Mouse (Mus musculus) right cerebral cortex, adult 2 months (tissue): Measurements from ENCODE around the gene Tssk6.
"Not testable (repeated sequence)": the region's sequence is repeated elsewhere in the genome, so short reads cannot be mapped to it uniquely, and the experiment has no call there.

Source experiments
- DNase-seq, 2 experiments: peaks; one replicate each; pipeline ENCODE4 v3.0.0; 2021 to 2022; ENCODE audit warnings: low spot score in 2 of 2

Gene Tssk6

DNA sequence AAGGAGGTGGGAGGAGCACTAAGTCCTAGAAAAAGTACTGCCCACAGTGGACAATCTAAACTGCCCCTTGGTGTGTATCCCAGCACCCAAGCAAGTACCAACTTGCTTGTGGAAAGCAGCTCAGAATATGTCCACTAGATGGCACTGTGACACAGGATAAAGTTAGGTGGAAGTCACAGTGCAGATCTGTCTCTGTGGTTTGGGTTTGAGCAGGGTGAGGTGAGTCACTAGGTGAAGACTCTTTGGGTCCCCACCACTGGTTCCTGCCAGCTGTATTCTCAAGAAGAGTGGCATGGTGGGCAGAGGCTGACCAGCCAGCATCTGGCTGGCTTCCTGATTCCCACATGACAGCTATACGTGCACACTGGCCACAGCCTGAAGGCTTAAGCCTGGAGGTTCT is 17.0 kb downstream of the Tssk6 start:
- DNase-seq: peak; percentile 81 to 89

DNA sequence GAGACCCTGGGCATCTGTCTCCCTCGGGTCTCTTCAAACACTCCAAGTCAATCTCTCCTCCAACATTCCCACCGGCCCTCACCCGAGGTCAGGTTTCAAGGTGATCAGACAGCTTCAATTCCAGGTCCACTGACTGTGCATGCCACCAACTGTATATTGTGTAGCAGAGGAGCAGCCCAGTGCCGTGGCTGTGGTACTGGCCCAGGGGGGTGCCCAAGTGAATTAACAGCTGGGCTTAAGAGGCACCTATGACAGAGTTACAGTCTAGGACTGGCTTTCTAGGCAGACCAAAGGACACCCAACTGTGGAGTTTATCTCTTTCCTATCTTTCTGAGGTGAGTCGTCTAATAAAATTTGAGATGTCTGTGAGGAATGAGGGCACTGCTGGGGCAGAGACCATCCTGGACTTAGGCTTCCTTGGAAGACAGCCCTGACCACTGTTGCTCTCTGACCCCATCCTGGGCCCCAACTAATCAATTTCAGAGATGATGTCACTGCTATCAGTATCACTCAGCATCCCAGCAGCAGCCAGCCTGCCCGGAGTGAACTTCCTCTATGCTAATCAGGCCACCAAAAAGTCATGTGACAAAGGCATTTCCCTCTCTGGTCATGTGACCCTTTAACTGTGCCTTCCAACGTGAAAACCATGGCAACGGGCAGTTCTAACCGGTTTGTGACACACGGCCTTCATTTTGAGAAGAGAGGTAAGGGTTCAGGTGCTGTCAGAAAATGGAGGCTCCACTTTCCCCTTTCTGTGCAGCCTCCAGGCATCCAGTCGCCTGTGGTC is 18.1 kb downstream of the Tssk6 start:
- DNase-seq: no peak

DNA sequence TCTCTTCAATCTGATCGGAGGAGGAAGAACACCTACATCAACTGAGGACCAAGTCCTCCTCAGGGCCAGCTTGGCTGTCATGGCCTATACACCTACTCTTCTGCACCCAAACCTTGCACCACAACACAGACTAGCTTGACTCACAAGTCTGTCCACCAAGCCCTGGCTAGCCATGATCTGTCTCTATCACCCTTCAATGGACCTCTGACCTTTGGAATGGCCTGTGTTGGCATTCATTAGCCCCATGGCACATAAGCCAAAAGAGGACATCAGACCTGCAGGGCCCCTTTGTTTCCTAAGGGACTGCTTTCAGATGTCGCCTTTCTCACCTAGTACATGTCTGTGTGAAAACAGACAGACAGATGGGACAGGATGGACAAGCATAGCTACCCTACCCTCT is 19.2 kb downstream of the Tssk6 start:
- DNase-seq: no peak

DNA sequence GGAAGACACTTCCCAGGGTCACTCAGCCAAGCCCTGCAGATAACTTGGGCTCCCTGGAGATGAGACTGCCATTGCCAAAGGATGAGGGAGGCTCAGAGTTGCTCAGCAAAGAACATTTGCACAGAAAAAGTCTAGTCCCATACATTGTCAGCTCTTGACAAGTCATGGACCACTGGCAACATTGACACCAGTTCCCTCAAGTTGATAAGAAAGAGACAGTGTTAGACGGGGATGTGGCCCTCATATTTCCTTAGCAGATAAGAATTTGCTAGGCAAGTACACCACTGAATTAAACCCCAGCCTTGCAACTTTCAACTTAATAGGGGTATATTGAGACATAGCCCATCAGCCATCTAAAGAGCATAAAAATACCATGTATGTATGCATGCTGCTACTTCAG is 22.0 kb downstream of the Tssk6 start:
- no peak for DNase-seq

DNA sequence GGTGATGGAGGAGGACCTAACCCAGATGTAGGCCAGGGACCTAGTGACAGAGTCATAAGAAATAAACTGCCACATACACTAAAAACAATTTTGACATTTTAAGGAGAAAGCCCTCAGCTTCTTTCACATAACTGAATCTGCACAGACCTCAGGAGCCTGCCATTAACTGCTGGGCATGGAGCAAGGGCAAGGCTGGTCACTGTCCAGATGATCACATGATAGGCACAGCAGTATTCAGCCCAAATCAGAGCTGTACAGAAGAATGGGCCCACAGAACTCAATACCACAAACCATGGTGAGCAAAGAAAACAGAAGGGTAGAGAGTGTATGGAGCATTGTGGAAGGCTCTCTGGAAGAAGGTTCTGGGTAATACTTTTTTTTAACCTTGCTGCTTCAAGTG is 24.9 kb downstream of the Tssk6 start:
- no peak for DNase-seq

DNA sequence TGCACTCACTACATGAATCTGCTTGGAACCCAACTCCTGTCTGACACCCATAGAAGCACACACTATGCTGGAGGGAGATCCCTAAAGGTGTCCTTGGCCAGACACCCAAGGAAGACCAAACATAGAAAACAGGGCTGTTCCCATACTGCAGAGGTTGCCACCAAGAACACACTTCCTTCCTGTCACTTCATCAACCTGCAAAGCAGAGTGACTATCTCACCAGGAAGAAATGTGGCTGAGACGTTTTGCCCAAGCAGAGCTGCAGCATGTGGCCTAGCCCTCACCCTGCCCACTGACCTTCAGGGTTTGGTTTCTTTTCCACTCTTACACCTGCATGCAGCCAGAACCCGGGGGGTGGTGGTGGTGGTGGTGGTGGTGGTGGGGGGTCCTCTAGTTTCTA is 31.8 kb downstream of the Tssk6 start:
- DNase-seq: no peak

DNA sequence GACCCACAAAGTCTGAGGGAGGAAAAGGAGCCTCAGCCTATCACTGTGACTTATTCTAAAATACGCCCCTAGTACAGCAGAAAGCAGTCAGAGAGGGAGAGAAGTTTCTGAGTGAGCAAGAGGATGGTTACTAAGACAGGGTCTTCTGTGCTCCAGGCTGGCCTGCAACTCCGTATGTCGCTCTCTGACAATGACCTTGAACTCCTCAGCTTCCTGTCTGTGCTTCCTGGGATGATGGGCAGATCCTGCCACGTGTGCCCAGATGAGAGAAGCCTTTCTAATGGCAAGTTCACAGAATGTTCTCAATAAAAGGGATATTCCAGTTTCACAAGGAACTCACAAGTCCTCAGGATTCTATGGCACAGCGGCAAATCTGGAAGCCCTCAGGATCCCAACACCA is 32.6 kb downstream of the Tssk6 start:
- DNase-seq: no peak

DNA sequence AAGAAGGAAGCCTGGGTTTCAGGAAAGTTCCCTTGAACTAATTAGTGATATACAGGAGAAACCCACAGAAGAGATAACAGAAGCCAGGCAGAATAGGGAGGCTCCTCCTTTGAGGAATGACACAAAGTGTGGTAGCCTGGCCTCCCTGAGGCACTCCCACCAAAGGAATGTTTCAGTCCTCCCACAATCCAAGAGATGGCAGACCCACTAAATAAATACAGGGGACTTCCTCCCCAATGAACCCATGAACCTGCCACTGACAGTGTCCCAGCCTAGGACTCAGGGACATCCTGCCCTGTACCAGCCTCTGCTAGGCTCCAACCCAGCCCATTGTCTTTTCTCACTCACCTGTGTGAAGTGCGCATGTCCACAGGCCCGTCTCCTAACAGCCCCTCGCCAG is 33.4 kb downstream of the Tssk6 start:
- DNase-seq: no peak

DNA sequence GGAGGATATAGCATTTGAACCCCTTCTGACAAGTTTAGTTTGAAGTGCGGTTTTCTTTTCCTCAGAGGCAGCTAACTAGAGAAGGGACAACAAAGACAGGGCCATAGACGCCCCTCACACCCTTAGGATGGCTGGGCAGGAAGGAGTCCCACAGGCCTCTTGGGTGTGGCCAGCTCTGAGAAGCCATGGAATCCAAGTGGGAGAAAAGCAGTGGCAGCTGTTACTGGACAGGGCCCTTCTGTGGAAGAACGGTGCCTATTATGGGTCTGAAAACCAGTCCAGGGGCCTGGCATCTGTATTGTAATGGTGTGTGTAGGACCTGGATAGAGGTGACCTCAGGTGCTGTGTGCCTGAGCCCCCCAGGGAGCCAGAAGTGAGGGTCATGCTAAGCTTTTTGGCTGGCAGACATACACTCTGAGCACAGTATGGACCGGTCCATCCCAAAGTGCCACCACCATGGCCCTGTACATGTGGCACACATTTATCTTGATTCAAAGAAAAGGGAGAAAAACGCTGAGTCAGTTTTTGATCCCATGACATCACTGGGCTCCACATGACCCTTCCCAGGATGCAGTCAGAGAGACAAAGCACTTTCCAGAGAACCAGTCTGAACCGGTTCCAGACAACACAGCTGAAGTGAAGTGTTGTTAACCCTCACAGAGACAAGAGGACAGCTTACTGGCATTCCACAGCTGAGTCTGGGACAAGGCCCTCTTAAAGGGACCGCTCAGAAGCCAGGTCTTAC is 34.2 kb downstream of the Tssk6 start:
- no peak for DNase-seq

DNA sequence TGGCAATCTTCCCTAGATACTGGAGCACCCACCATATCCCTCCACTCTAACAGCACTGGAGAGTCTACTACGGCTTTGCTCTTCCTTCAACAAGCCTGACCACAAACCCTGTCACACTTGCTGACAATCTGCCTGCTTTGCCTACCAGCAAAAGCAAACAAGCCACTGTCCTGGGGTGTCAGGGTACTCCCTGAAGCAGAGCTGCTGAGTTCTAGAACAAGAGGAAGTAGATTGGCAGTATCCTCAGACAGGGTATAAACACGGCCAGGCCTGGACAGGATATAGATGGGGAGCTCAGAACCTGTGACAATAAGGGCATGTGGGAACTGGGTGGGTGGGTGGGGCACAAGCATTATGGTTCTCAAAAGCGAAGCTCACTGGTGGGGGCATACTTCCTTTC is 35.5 kb downstream of the Tssk6 start:
- no peak for DNase-seq

DNA sequence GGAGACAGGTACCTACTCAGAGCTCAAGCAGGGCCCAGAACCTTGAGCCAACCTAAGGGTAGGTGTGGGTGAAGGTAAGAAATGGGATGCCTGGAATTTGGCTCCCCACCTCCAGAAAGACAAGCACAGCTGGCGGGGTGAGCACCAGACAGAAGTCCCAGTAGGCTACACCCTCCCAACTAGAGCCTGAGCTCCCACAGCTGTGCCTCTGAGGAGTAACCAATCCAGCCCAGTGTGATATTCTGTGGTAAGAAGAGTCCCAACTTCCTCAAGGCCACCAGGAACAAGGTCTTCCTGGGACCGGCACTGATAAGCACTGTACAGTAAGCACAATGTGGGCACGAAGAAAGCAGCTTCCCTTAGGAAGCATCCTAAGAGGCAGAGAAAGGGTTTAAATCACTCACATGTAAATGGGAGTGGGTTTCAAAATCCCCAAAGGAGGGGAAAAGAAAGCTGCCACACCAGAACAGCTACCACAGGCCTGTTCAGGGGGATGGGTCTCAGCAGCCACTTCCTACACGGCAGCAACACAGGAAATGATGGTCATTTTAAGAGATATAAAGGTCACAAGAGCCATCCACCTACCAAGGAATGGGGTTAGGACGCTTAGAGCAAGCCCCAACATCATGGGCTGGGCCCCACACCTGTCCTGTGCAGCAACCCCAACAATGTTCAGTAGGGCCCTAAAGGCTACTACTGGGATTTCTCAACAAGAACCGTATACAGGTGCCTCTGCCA is 36.4 kb downstream of the Tssk6 start:
- no peak for DNase-seq

DNA sequence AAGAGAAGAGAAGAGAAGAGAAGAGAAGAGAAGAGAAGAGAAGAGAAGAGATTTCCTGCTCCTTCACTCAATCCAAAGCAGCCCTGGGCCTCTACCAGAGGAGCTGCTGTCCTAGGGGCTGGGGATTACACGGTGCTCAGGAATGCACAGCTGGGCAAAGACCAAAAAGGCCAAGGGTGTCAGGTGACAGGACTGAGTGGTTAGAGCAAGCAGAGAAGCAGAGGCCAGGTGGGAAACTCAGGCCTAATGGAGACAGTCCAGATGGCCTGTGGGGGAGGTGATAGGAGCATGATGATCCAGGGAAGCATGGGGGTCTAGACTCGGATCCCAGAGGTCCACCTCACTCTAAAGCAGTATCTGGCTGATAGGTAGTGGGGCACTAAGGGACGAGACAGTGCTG is 37.6 kb downstream of the Tssk6 start:
- no peak for DNase-seq

DNA sequence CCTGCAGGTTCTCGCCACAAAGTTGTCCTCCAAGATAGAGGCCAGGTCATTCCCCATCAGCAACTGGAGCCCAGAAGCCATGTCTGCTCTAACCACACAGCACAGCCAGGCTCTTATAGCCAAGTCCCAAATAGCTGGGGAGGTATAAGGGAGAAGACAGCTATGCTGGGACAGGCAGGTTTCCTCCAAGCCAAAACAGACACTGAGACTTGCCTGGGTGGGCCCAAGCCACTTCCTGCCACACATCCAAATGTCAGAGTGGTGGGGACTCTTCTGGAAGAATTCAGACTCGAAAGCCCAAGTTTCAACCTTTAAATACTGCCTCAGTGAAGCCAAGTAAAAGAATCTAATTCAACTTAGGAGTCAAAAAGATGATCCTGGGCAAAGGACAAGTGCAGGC is 38.4 kb downstream of the Tssk6 start:
- DNase-seq: no peak

DNA sequence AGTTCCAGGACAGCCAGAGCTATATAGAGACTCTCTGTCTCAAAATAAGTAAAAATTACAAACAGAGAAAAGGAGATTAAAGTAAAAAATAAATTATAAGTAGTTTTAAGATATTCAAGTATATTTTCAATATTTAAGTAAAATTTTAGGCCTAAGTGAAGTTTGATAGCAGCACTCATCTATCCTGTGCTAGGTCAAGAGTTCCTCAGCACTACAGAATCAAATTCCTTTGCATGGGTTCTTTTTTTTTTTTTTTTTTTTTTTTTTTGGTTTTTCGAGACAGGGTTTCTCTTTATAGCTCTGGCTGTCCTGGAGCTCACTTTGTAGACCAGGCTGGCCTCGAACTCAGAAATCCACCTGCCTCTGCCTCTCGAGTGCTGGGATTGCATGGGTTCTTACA is 40.5 kb downstream of the Tssk6 start:
- not testable (repeated sequence) for DNase-seq

DNA sequence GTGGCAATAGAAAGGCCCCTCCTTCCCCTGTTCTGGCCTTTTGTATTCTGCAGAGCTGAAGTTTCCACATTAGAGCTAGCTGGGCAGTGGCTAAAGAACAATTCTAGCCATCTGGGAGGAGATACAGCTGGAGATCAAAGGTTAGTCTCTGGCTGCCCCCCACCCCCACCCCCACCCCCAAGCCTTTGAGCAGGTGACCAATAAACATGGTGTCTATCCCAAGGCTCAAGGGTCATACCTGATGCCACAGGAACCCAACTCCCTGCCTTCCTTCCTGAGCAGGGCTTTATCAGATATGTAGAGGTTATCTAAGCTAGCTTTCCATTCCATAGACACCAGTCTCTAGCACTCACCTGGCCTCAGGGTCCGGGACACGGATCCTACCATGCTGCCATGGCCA is 48.3 kb downstream of the Tssk6 start:
- no peak for DNase-seq
